Mouse (Mus musculus) CH12.LX (cell line): ENCODE data around the gene Gucy2c. TPM values are rescaled to one million over a fixed set of nuclear protein-coding genes. Genes with fewer than 3 reads are reported as not detected.

ENCODE experiments used
- DNase-seq: peaks from one replicate; pipeline ENCODE4 v3.0.0-alpha.2; 2013; ENCODE audit errors: extremely low read depth
- H3K27ac ChIP-seq: 2 replicates; pipeline ENCODE4 v1.5.1; 2012; ENCODE audit warnings: low read depth, mild to moderate bottlenecking, control low read depth, moderate library complexity; ENCODE audit not compliant: insufficient read depth
- H3K27me3 ChIP-seq: replicated peaks from 2 replicates; pipeline ENCODE3; 2012; ENCODE audit warnings: inconsistent platforms
- H3K36me3 ChIP-seq, 2 experiments: replicated peaks in 1 of 2; 2 replicates each; pipeline versions ENCODE3 to v1.6.1; 2012; ENCODE audit warnings: inconsistent platforms in 1 of 2, low read length in 1 of 2, mild to moderate bottlenecking in 1 of 2, mixed read lengths in 1 of 2, moderate library complexity in 1 of 2; ENCODE audit not compliant: control insufficient read depth in 1 of 2, insufficient read depth in 1 of 2
- H3K4me1 ChIP-seq, 2 experiments: 2 replicates each; pipeline ENCODE4 v1.6.1; 2012; ENCODE audit warnings: inconsistent platforms in 1 of 2, moderate library complexity in 1 of 2; ENCODE audit not compliant: insufficient read depth in 2 of 2, control insufficient read depth in 1 of 2
- H3K4me2 ChIP-seq: 2 replicates; pipeline ENCODE4 v1.6.1; 2012; ENCODE audit warnings: low read depth, mild to moderate bottlenecking, control low read depth; ENCODE audit not compliant: poor library complexity, insufficient read depth, severe bottlenecking
- H3K4me3 ChIP-seq, 3 experiments: fragments of 150-350 bp in 1 of 3; sonication (generic) in 1 of 3; replicated peaks in 1 of 3; 2 replicates each; pipeline versions ENCODE3 to v1.5.1; 2011 to 2012; ENCODE audit warnings: low read depth in 2 of 3, low read length in 2 of 3, mild to moderate bottlenecking in 2 of 3, moderate library complexity in 2 of 3, control low read depth in 1 of 3, improper control_type of control experiment in 1 of 3, inconsistent platforms in 1 of 3, mixed read lengths in 1 of 3; ENCODE audit not compliant: poor library complexity in 1 of 3
- H3K79me2 ChIP-seq: replicated peaks from 2 replicates; pipeline ENCODE4 v1.6.1; 2012; ENCODE audit warnings: mild to moderate bottlenecking, moderate library complexity; ENCODE audit not compliant: control insufficient read depth, poor library complexity, insufficient read depth, severe bottlenecking; ENCODE audit errors: extremely low read depth
- H3K9ac ChIP-seq: 2 replicates; pipeline ENCODE4 v1.6.1; 2012; ENCODE audit warnings: low read depth, mild to moderate bottlenecking, control low read depth, moderate library complexity; ENCODE audit not compliant: insufficient read depth
- H3K9me3 ChIP-seq: replicated peaks from 2 replicates; pipeline ENCODE3; 2012; ENCODE audit warnings: low read length, inconsistent platforms, mixed read lengths
- BHLHE40 ChIP-seq: IDR thresholded peaks from 2 replicates; pipeline ENCODE4 v1.6.1; 2011; ENCODE audit warnings: mild to moderate bottlenecking, low read depth, low read length, improper control_type of control experiment
- CHD1 ChIP-seq: IDR thresholded peaks from 2 replicates; pipeline ENCODE4 v1.6.1; 2012; ENCODE audit warnings: low read depth, low read length, improper control_type of control experiment, inconsistent platforms
- CHD2 ChIP-seq: IDR thresholded peaks from 2 replicates; pipeline ENCODE4 v1.6.1; 2011; ENCODE audit warnings: low read length, improper control_type of control experiment
- EP300 ChIP-seq: IDR thresholded peaks from 2 replicates; pipeline ENCODE4 v1.6.1; 2011; ENCODE audit warnings: low read length, improper control_type of control experiment
- ETS1 ChIP-seq: conservative IDR thresholded peaks from 2 replicates; pipeline ENCODE4 v1.6.1; 2012; ENCODE audit warnings: low read depth, mild to moderate bottlenecking, inconsistent platforms, low read length, improper control_type of control experiment, moderate library complexity
- HCFC1 ChIP-seq: IDR thresholded peaks from 2 replicates; pipeline ENCODE4 v1.6.1; 2012; ENCODE audit warnings: low read depth, mild to moderate bottlenecking, inconsistent platforms, low read length, improper control_type of control experiment
- IRF4 ChIP-seq: IDR thresholded peaks from 2 replicates; pipeline ENCODE4 v1.6.1; 2014; ENCODE audit warnings: low read depth, mild to moderate bottlenecking, inconsistent platforms, low read length, improper control_type of control experiment
- JUN ChIP-seq: IDR thresholded peaks from 2 replicates; pipeline ENCODE4 v1.6.1; 2011; ENCODE audit warnings: low read depth, mild to moderate bottlenecking, low read length, improper control_type of control experiment, moderate library complexity; ENCODE audit not compliant: insufficient read depth
- JUND ChIP-seq: conservative IDR thresholded peaks from 2 replicates; pipeline ENCODE4 v1.6.1; 2011; ENCODE audit warnings: low read depth, low read length, improper control_type of control experiment
- KAT2A ChIP-seq: IDR thresholded peaks from 2 replicates; pipeline ENCODE4 v1.6.1; 2012; ENCODE audit warnings: low read length, improper control_type of control experiment, inconsistent platforms; ENCODE audit not compliant: insufficient replicate concordance
- MAFK ChIP-seq: IDR thresholded peaks from 2 replicates; pipeline ENCODE4 v1.6.1; 2011; ENCODE audit warnings: low read length, improper control_type of control experiment; ENCODE audit not compliant: insufficient replicate concordance
- MAX ChIP-seq: IDR thresholded peaks from 2 replicates; pipeline ENCODE4 v1.6.1; 2011; ENCODE audit warnings: low read length, improper control_type of control experiment
- MEF2A ChIP-seq: IDR thresholded peaks from 2 replicates; pipeline ENCODE4 v1.6.1; 2014; ENCODE audit warnings: low read depth, mild to moderate bottlenecking, inconsistent platforms, low read length, improper control_type of control experiment, borderline replicate concordance
- NRF1 ChIP-seq: IDR thresholded peaks from 2 replicates; pipeline ENCODE4 v1.6.1; 2014; ENCODE audit warnings: low read depth, mild to moderate bottlenecking, inconsistent platforms, low read length, improper control_type of control experiment, moderate library complexity
- PAX5 ChIP-seq: IDR thresholded peaks from 2 replicates; pipeline ENCODE4 v1.6.1; 2012; ENCODE audit warnings: low read length, inconsistent platforms, mixed read lengths
- POLR2A ChIP-seq: IDR thresholded peaks from 2 replicates; pipeline ENCODE4 v1.6.1; 2011; ENCODE audit warnings: low read depth, mild to moderate bottlenecking, improper control_type of control experiment, low read length
- POLR2AphosphoS2 ChIP-seq: IDR thresholded peaks from 2 replicates; pipeline ENCODE4 v1.6.1; 2011; ENCODE audit warnings: low read depth, low read length, improper control_type of control experiment
- RAD21 ChIP-seq: IDR thresholded peaks from 2 replicates; pipeline ENCODE4 v1.6.1; 2011; ENCODE audit warnings: low read depth, mild to moderate bottlenecking, low read length, improper control_type of control experiment, moderate library complexity
- RCOR1 ChIP-seq: conservative IDR thresholded peaks from 2 replicates; pipeline ENCODE4 v1.6.1; 2012; ENCODE audit warnings: low read depth, mild to moderate bottlenecking, inconsistent platforms, low read length, improper control_type of control experiment
- SIN3A ChIP-seq: IDR thresholded peaks from 2 replicates; pipeline ENCODE4 v1.6.1; 2012; ENCODE audit warnings: low read length, improper control_type of control experiment, inconsistent platforms
- SMC3 ChIP-seq: IDR thresholded peaks from 2 replicates; pipeline ENCODE4 v1.6.1; 2011; ENCODE audit warnings: low read depth, low read length, improper control_type of control experiment
- TBP ChIP-seq: conservative IDR thresholded peaks from 2 replicates; pipeline ENCODE4 v1.6.1; 2011; ENCODE audit warnings: low read depth, low read length, improper control_type of control experiment
- TCF12 ChIP-seq: IDR thresholded peaks from 2 replicates; pipeline ENCODE4 v1.6.1; 2014; ENCODE audit warnings: low read depth, mild to moderate bottlenecking, inconsistent platforms, low read length, improper control_type of control experiment
- UBTF ChIP-seq: IDR thresholded peaks from 2 replicates; pipeline ENCODE4 v1.6.1; 2012; ENCODE audit warnings: low read depth, mild to moderate bottlenecking, inconsistent platforms, low read length, improper control_type of control experiment, moderate library complexity
- USF1 ChIP-seq: IDR thresholded peaks from 2 replicates; pipeline ENCODE4 v1.6.1; 2014; ENCODE audit warnings: low read depth, mild to moderate bottlenecking, inconsistent platforms, low read length, improper control_type of control experiment
- USF2 ChIP-seq: conservative IDR thresholded peaks from 2 replicates; pipeline ENCODE4 v1.6.1; 2011; ENCODE audit warnings: low read depth, low read length, improper control_type of control experiment
- ZKSCAN1 ChIP-seq: IDR thresholded peaks from 2 replicates; pipeline ENCODE4 v1.6.1; 2012; ENCODE audit warnings: low read depth, inconsistent platforms, low read length, improper control_type of control experiment, borderline replicate concordance
- ZMIZ1 ChIP-seq: IDR thresholded peaks from 2 replicates; pipeline ENCODE4 v1.6.1; 2012; ENCODE audit warnings: low read depth, mild to moderate bottlenecking, inconsistent platforms, low read length, improper control_type of control experiment
- ZNF384 ChIP-seq: IDR thresholded peaks from 2 replicates; pipeline ENCODE4 v1.6.1; 2012; ENCODE audit warnings: low read depth, low read length, improper control_type of control experiment, inconsistent platforms
- dilution Hi-C: fragments of 300-500 bp; cut with MboI; formaldehyde crosslinking; loops from 2 replicates; pipeline ENCODE4 v1.14.3; 2020; ENCODE audit warnings: low sequenced_read_pairs; ENCODE audit not compliant: extremely low pct_unique_long_range_greater_than_20kb, extremely low pct_ligation_motif_present
- in situ Hi-C: fragments of 300-500 bp; cut with MboI; formaldehyde crosslinking; loops from 3 replicates; pipeline ENCODE4 v1.14.3; 2019; ENCODE audit warnings: low sequenced_read_pairs, low pct_ligation_motif_present, low pct_unique_long_range_greater_than_20kb, mixed read lengths
- polyA plus RNA-seq: library from polyadenylated mRNA; unstranded; fragments of >175 nt; gene quantifications from 2 replicates; pipeline ENCODE4 v1.2.1, GENCODE M21; 2012; ENCODE audit warnings: low read depth; ENCODE audit not compliant: insufficient read length
- total RNA-seq, 2 experiments: library from RNA; depleted of rRNA; stranded (reverse); fragments of 300-350 nt in 1 of 2; fragments of >200 nt in 1 of 2; gene quantifications; 2 replicates each; pipeline ENCODE4 v1.2.3; 2012 to 2014

Gucy2c gene
- total and polyA plus RNA-seq, 3 experiments = 0.08 to 0.13 (median 0.10) TPM

GRCm38 (mm10) chr6:136685433-136685832 lies 96.1 kb downstream of the Gucy2c start:
- dilution Hi-C loops = no loop called here
- in situ Hi-C loops = no loop called here
- H3K27me3 ChIP-seq = no peaks in the 10 kb centered on the region
- H3K4me3 ChIP-seq = no peak overlapping the region
- TF ChIP-seq PAX5 = no peak
- TF ChIP-seq MAFK = no peak
- no peak for TF ChIP-seq EP300
- no peak for TF ChIP-seq BHLHE40
- 0 out of 2 replicates have a peak, but pooled peaks have one; percentile 28 for TF ChIP-seq TBP
- TF ChIP-seq NRF1 = no peak
- TF ChIP-seq, all 38 proteins: peak for 1
- no peak for DNase-seq
- Histone ChIP-seq H3K79me2 (no peaks in the 10 kb centered on the region; the same call in 1 of the 2 replicates), H3K4me2 (no peak overlapping the region), H3K9me3 (peaks cover 12% of the 10 kb centered on the region), H3K27ac (no peak overlapping the region), H3K9ac (no peak overlapping the region), H3K4me1 (peaks cover 19 to 48% of the 10 kb centered on the region in 2 experiments), H3K36me3 (no peaks in the 10 kb centered on the region)

GRCm38 (mm10) chr6:136683410-136684334 lies 97.9 kb downstream of the Gucy2c start:
- in situ Hi-C loops = no loop called here
- Histone ChIP-seq H3K4me1 (peaks cover 15 to 34% of the 10 kb centered on the region in 2 experiments), H3K9me3 (peaks cover 12% of the 10 kb centered on the region), H3K27me3 (no peaks in the 10 kb centered on the region), H3K36me3 (no peaks in the 10 kb centered on the region), H3K27ac (peak overlapping the region; percentile 44; the same call in 1 of the 2 replicates), H3K79me2 (no peaks in the 10 kb centered on the region; the same call in 1 of the 2 replicates), H3K9ac (no peak overlapping the region), H3K4me3 (no peak overlapping the region), H3K4me2 (no peak overlapping the region)
- dilution Hi-C loops = no loop called here
- DNase-seq = peak; percentile 88
- TF ChIP-seq PAX5 = no peak
- TF ChIP-seq TCF12 = peak; percentile 84
- peak; percentile 38 for TF ChIP-seq HCFC1
- TF ChIP-seq RCOR1 = peak; percentile 82; the same call in 1 of the 2 replicates
- TF ChIP-seq USF2 = no peak
- TF ChIP-seq CHD1 = no peak
- no peak for TF ChIP-seq POLR2AphosphoS2
- no peak for TF ChIP-seq KAT2A
- peak; percentile 76 for TF ChIP-seq BHLHE40
- no peak for TF ChIP-seq ZMIZ1
- TF ChIP-seq IRF4 = peak; percentile 98
- TF ChIP-seq TBP = no peak
- peak; percentile 94 for TF ChIP-seq ETS1
- 0 out of 2 replicates have a peak, but pooled peaks have one; percentile 26 for TF ChIP-seq JUND
- peak; percentile 89 for TF ChIP-seq SIN3A
- TF ChIP-seq JUN = peak; percentile 31; the same call in 1 of the 2 replicates
- no peak for TF ChIP-seq SMC3
- TF ChIP-seq MEF2A = peak; percentile 74
- no peak for TF ChIP-seq ZNF384
- TF ChIP-seq EP300 = peak; percentile 97
- TF ChIP-seq UBTF = no peak
- no peak for TF ChIP-seq NRF1
- TF ChIP-seq ZKSCAN1 = no peak
- TF ChIP-seq RAD21 = no peak; the same call in 1 of the 2 replicates
- TF ChIP-seq POLR2A = no peak
- no peak for TF ChIP-seq USF1
- peak; percentile 63; the same call in 1 of the 2 replicates for TF ChIP-seq MAX
- peak; percentile 83 for TF ChIP-seq MAFK
- peak; percentile 65; the same call in 1 of the 2 replicates for TF ChIP-seq CHD2
